Mouse (Mus musculus): ENCODE results near the gene B4galnt3. TPM values are rescaled to one million over a fixed set of nuclear protein-coding genes. Genes with fewer than 3 reads are reported as not detected.

The B4galnt3 gene
- polyA plus RNA-seq, 1 experiment from 2014 or later, result 0.52 TPM

Other genes with a start within 250 kb of the B4galnt3 start
- gene Ninj2, start 201.2 kb downstream of the B4galnt3 start, polyA plus RNA-seq (2016; fragmentation: Nextera tagmentation; extraction: Ambion mirVana), result not detected in 2 replicates
- gene D330020A13Rik, start 195 bp downstream of the B4galnt3 start, polyA plus RNA-seq (2016; fragmentation: Nextera tagmentation; extraction: Ambion mirVana), result 0.21 and 0.25 TPM in 2 replicates
- gene Kdm5a, start 69.6 kb upstream of the B4galnt3 start, polyA plus RNA-seq (2016; fragmentation: Nextera tagmentation; extraction: Ambion mirVana), result 53.5 and 55.3 TPM in 2 replicates
- gene Ccdc77, start 69.8 kb upstream of the B4galnt3 start, polyA plus RNA-seq (2016; fragmentation: Nextera tagmentation; extraction: Ambion mirVana), result 30.1 and 32.7 TPM in 2 replicates
- 3.1 and 3.7 TPM in 2 replicates for gene Il17ra, start 168.7 kb upstream of the B4galnt3 start, polyA plus RNA-seq (2016; fragmentation: Nextera tagmentation; extraction: Ambion mirVana)
- 0.18 and 0.25 TPM in 2 replicates for gene Tmem121b, start 199.2 kb upstream of the B4galnt3 start, polyA plus RNA-seq (2016; fragmentation: Nextera tagmentation; extraction: Ambion mirVana)
- gene Hdhd5, start 236.8 kb upstream of the B4galnt3 start, polyA plus RNA-seq (2016; fragmentation: Nextera tagmentation; extraction: Ambion mirVana), result 22.9 and 24.0 TPM in 2 replicates